Mouse (Mus musculus) CD4-positive, CD25-positive, alpha-beta regulatory T cell, adult 2 months (primary cell): ENCODE data around the gene Tanc1.

Source experiments
- DNase-seq: peaks from one replicate; pipeline ENCODE4 v3.0.0-alpha.2; 2012; ENCODE audit warnings: low read depth, low spot score

Gene Tanc1

GRCm38 (mm10) chr2:59612733-59613473, 1.1 kb downstream of the Tanc1 start:
- DNase-seq: peak; percentile 36

GRCm38 (mm10) chr2:59613474-59614019, 1.7 kb downstream of the Tanc1 start:
- DNase-seq: no peak

- DNase-seq: no peak
Observed at GRCm38 (mm10) chr2:59616890-59617289, 5.0 kb downstream of the Tanc1 start.

- DNase-seq: no peak
Observed at GRCm38 (mm10) chr2:59618996-59619395, 7.2 kb downstream of the Tanc1 start.

- DNase-seq: no peak
Observed at GRCm38 (mm10) chr2:59620601-59621000, 8.8 kb downstream of the Tanc1 start.

GRCm38 (mm10) chr2:59622514-59623139, 10.8 kb downstream of the Tanc1 start:
- no peak for DNase-seq

GRCm38 (mm10) chr2:59623858-59624257, 12.0 kb downstream of the Tanc1 start:
- no peak for DNase-seq

- no peak for DNase-seq
Observed at GRCm38 (mm10) chr2:59625416-59625815, 13.6 kb downstream of the Tanc1 start.

GRCm38 (mm10) chr2:59625927-59626326, 14.1 kb downstream of the Tanc1 start:
- DNase-seq: no peak

GRCm38 (mm10) chr2:59626422-59626821, 14.6 kb downstream of the Tanc1 start:
- no peak for DNase-seq

- no peak for DNase-seq
Observed at GRCm38 (mm10) chr2:59627502-59627901, 15.7 kb downstream of the Tanc1 start.

GRCm38 (mm10) chr2:59628057-59628901, 16.4 kb downstream of the Tanc1 start:
- peak; percentile 21 for DNase-seq

GRCm38 (mm10) chr2:59629829-59630228, 18.0 kb downstream of the Tanc1 start:
- peak; percentile 37 for DNase-seq

GRCm38 (mm10) chr2:59631406-59631805, 19.6 kb downstream of the Tanc1 start:
- DNase-seq: peak; percentile 83

- no peak for DNase-seq
Observed at GRCm38 (mm10) chr2:59633761-59634430, 22.1 kb downstream of the Tanc1 start.

GRCm38 (mm10) chr2:59637040-59637785, 25.4 kb downstream of the Tanc1 start:
- DNase-seq: no peak

GRCm38 (mm10) chr2:59642722-59643121, 30.9 kb downstream of the Tanc1 start:
- no peak for DNase-seq

GRCm38 (mm10) chr2:59644816-59645215, 33.0 kb downstream of the Tanc1 start:
- peak; percentile 23 for DNase-seq

GRCm38 (mm10) chr2:59645515-59645914, 33.7 kb downstream of the Tanc1 start:
- no peak for DNase-seq

GRCm38 (mm10) chr2:59646740-59647390, 35.0 kb downstream of the Tanc1 start:
- DNase-seq: peak; percentile 61
